ENCODE assay signal across 9 mouse cellular contexts in the genomic region with DNA sequence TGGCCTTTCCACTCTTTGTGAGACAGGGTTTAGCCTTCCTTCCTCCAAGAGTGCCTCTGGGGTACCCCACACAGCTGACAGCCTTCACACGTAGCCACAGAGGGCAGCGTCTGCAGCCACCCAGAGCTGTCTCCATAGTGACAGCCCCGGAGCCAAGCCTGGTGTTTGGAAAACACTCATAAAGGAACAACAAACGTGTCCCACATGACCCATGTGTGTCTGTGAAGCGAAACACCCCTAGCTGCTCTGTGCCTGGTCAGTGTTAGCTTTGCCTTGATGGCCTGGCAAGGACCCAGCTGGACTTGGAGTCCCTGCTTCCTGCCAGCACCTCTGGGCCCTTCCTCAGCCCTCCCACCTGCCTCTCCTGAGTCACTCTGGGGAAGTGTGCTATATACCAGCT.
DNase-seq lines count a peak whose midpoint lies in the region; ATAC-seq lines count a peak whose summit lies in the region.
"Had no signal": no experiment of that assay in that cellular context is flagged by ENCODE, and none has a peak within 500 bp of the region (broad histone marks: within the 10 kb centered on the region; RNA-seq: fewer than 3 reads in every experiment).

No protein-coding gene starts in this region.

- no peak overlapping the region for H3K9ac ChIP-seq in heart, embryonic 11.5 days (ENCODE audit: low read depth, low read length)
- no peak overlapping the region for H3K9ac ChIP-seq in embryonic facial prominence, embryonic 15.5 days
- no peak overlapping the region for H3K9ac ChIP-seq in limb, embryonic 11.5 days (ENCODE audit: low read length)

- 22% methylated on average over 5 of the region's 5 CpGs for WGBS in heart, embryonic 11.5 days (ENCODE audit: insufficient replicate concordance)
- WGBS in embryonic facial prominence, embryonic 15.5 days, result 19% methylated on average over 5 of the region's 5 CpGs
- WGBS in hindbrain, embryonic 10.5 days, result 17% methylated on average over 5 of the region's 5 CpGs
- 18% methylated on average over 5 of the region's 5 CpGs for WGBS in limb, embryonic 11.5 days

- DNase-seq in heart, adult 11 months, result peak; percentile 98
- no peak for DNase-seq in hindbrain, embryonic 10.5 days (ENCODE audit: low spot score)
- DNase-seq in limb, embryonic 11.5 days (ENCODE audit: low spot score), result peak; percentile 45
- peak; percentile 70 for DNase-seq in ovary, adult 18-20 months (ENCODE audit: low spot score)
- no peak for DNase-seq in spleen, postnatal 10 days (ENCODE audit: low spot score in 2 of 2)

- no peak overlapping the region for H3K27ac ChIP-seq in heart, embryonic 11.5 days (ENCODE audit: low read depth, low read length)
- 0 out of 2 replicates have a peak overlapping the region, but pooled peaks have one; percentile 40 for H3K27ac ChIP-seq in embryonic facial prominence, embryonic 15.5 days (replicated peaks)
- peak overlapping the region; percentile 81 for H3K27ac ChIP-seq in hindbrain, embryonic 10.5 days
- H3K27ac ChIP-seq in limb, embryonic 11.5 days (replicated peaks; ENCODE audit: low read depth, low read length), result no peak overlapping the region

- H3K4me3 ChIP-seq in heart, embryonic 11.5 days (ENCODE audit: low read depth, low read length), result no peak overlapping the region
- H3K4me3 ChIP-seq in embryonic facial prominence, embryonic 15.5 days (replicated peaks), result no peak overlapping the region
- H3K4me3 ChIP-seq in hindbrain, embryonic 10.5 days, result no peak overlapping the region
- H3K4me3 ChIP-seq in limb, embryonic 11.5 days (ENCODE audit: low read depth, low read length), result no peak overlapping the region
- H3K4me3 ChIP-seq: myocyte had no signal

- no peaks in the 10 kb centered on the region for H3K9me3 ChIP-seq in heart, embryonic 11.5 days (replicated peaks; ENCODE audit: control insufficient read depth, low read length)
- no peaks in the 10 kb centered on the region for H3K9me3 ChIP-seq in embryonic facial prominence, embryonic 15.5 days (replicated peaks)
- H3K9me3 ChIP-seq in hindbrain, embryonic 10.5 days, result no peaks in the 10 kb centered on the region
- no peaks in the 10 kb centered on the region for H3K9me3 ChIP-seq in limb, embryonic 11.5 days (ENCODE audit: control insufficient read depth, low read length)

- peaks cover 11% of the 10 kb centered on the region for H3K27me3 ChIP-seq in heart, embryonic 11.5 days (ENCODE audit: control insufficient read depth, insufficient read depth, low read length)
- H3K27me3 ChIP-seq in embryonic facial prominence, embryonic 15.5 days, result no peaks in the 10 kb centered on the region
- no peaks in the 10 kb centered on the region for H3K27me3 ChIP-seq in hindbrain, embryonic 10.5 days (ENCODE audit: insufficient read depth, poor library complexity, severe bottlenecking)
- H3K27me3 ChIP-seq in limb, embryonic 11.5 days (ENCODE audit: control insufficient read depth, insufficient read depth, low read length), result no peaks in the 10 kb centered on the region

- no peak for ATAC-seq in heart, embryonic 11.5 days (replicated peaks; ENCODE audit: insufficient number of reproducible peaks, low FRiP score, low TSS enrichment)
- ATAC-seq in embryonic facial prominence, embryonic 15.5 days (ENCODE audit: insufficient number of reproducible peaks, low FRiP score, low TSS enrichment, low read depth), result peak; percentile 16; the same call in 1 of the 2 replicates
- no peak for ATAC-seq in limb, embryonic 11.5 days (ENCODE audit: insufficient number of reproducible peaks, low FRiP score, low TSS enrichment, low read depth)
- ATAC-seq in monocyte, adult 5-6 weeks (replicated peaks; ENCODE audit: insufficient number of reproducible peaks, low FRiP score, low TSS enrichment, poor library complexity, severe bottlenecking), result no peak

- H3K4me1 ChIP-seq in heart, embryonic 11.5 days (ENCODE audit: control insufficient read depth, insufficient read depth, low read length), result peaks cover 11% of the 10 kb centered on the region
- peaks cover 29% of the 10 kb centered on the region for H3K4me1 ChIP-seq in embryonic facial prominence, embryonic 15.5 days
- H3K4me1 ChIP-seq in hindbrain, embryonic 10.5 days (replicated peaks), result peaks cover 99% of the 10 kb centered on the region
- H3K4me1 ChIP-seq in limb, embryonic 11.5 days (ENCODE audit: control insufficient read depth, insufficient read depth, low read length), result peaks cover 16% of the 10 kb centered on the region

- H3K36me3 ChIP-seq in heart, embryonic 11.5 days (ENCODE audit: control insufficient read depth, insufficient read depth, low read length), result no peaks in the 10 kb centered on the region
- H3K36me3 ChIP-seq in embryonic facial prominence, embryonic 15.5 days, result no peaks in the 10 kb centered on the region
- H3K36me3 ChIP-seq in hindbrain, embryonic 10.5 days, result 0 out of 2 replicates have a peak, but pooled peaks cover 3% of the 10 kb centered on the region
- H3K36me3 ChIP-seq in limb, embryonic 11.5 days (ENCODE audit: control insufficient read depth, insufficient read depth, low read length), result no peaks in the 10 kb centered on the region; the same call in 1 of the 2 replicates

- no peak overlapping the region for H3K4me2 ChIP-seq in heart, embryonic 11.5 days
- no peak overlapping the region for H3K4me2 ChIP-seq in embryonic facial prominence, embryonic 15.5 days (replicated peaks)
- H3K4me2 ChIP-seq in limb, embryonic 11.5 days (ENCODE audit: low read depth, severe bottlenecking), result no peak overlapping the region

Comparison
In these comparisons a context has a peak if more than half of its experiments do, and no peak if none do; other contexts are left out.
1. DNase-seq: peak in heart, adult 11 months (single experiment), limb, embryonic 11.5 days (single experiment) and ovary, adult 18-20 months (single experiment); none in hindbrain, embryonic 10.5 days (single experiment) and spleen, postnatal 10 days (0 of 2).
2. H3K27ac ChIP-seq: peak in embryonic facial prominence, embryonic 15.5 days (single experiment) and hindbrain, embryonic 10.5 days (single experiment); none in heart, embryonic 11.5 days (single experiment) and limb, embryonic 11.5 days (single experiment).